Mouse (Mus musculus) thymus, postnatal 25 days (tissue): ENCODE measurements around the gene Gm45140.
"Not testable (repeated sequence)": the region's sequence is repeated elsewhere in the genome, so short reads cannot be mapped to it uniquely, and the experiment has no call there.

Source experiments
- DNase-seq: peaks from one replicate; pipeline ENCODE4 v3.0.0; 2022

The Gm45140 gene

GRCm38 (mm10) chr6:87774466-87774865 lies 61.1 kb downstream of the Gm45140 start:
- no peak for DNase-seq

DNA sequence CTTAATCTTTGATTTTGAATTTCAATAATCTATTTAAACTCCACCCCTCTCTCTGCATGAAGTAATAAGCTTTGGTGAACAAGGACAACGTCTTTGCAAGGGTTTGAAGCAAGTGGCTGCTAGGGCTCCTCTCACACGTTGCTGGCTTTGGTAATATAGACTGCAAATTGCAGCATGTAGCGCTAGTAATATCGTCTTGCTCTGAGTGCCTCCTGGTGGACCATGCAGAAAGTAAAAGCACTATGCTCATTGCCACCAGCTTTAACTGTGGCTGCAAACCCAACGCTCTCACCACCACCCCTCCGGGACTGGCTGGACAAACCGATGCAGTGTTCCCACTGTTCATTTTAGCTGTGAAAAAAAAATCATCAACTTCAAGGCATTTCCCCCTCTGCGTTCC lies 65.0 kb downstream of the Gm45140 start:
- no peak for DNase-seq

DNA sequence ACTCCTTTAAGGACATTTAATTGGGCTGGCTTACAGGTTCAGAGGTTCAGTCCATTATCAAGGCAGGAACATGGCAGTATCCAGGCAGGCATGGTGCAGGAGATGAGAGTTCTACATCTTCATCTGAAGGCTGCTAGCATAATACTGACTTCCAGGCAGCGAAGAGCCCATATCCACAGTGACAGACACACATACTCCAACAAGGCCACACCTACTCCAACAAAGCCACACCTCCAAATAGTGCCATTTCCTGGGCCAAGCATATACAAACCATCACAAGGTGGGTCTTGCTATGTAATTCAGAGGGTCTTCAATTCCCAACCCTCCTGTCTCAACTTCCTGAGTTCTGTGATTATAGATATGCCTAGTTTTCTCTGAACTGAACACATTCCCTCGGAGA lies 71.3 kb downstream of the Gm45140 start:
- not testable (repeated sequence) for DNase-seq

DNA sequence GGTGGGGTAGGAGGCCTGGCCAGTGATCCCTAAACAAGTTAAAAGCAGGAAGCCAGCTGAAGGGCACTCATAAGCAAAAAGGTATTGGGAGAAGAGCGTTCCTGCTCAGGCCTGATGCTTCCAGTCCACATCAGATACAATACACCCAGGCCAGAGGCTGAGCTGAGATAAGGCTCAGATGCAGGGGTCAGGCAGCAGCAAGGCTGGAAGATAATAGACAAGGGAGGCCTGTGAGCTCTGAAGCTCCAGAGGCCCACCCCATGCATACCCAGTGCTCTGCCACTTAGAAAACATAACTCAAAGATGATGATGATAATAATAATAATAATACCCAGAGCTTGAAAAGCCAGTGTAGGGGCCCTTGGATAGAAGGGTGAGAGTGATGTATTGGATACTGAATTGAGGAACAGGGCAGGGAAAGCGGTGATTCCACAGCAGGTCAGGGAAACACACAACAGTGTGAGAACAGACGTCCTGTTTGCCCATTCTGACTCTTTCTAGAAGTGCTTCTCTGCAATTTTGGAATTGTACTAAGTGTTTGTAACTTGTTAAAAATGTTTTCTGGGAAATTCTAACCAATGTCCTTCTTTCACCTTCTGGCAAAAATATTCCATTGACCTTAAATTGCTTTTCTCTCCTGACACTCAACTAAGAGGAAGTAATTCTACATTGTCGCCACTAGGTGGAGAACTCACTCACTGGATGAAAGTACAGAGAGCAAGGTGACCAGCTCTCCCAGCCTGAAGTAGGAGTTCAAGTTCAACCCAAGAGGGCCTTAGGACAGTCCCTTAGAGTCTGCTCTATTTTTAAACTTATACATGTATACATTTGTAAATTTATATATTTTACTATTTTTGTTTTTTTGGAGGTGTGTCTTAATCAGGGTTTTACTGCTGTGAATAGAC lies 72.0 kb downstream of the Gm45140 start:
- DNase-seq = no peak

DNA sequence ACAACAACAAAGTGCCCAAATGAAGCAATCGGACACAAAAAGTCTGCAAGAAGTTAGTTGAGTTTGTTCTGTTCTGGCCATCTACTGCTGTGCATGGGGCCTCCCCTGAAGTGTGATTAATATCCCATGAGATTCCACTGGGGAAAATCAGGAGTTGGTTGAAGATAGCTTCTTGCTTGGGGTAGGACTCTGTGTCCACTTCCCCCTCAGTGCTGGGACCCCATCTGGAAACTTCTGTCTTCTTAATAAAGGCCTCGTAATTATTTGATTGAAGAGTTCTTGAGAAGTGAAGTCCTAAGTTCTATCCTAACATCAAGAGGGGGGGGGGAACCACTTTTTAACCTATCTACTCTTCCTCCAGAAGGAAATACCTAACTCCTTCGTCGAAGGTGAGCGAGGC lies 73.4 kb downstream of the Gm45140 start:
- DNase-seq = no peak

- no peak for DNase-seq
Measured at GRCm38 (mm10) chr6:87759850-87760249, 75.7 kb downstream of the Gm45140 start.

GRCm38 (mm10) chr6:87759404-87759803 lies 76.2 kb downstream of the Gm45140 start:
- DNase-seq = no peak

- no peak for DNase-seq
Measured at GRCm38 (mm10) chr6:87756896-87757295, 78.7 kb downstream of the Gm45140 start.

DNA sequence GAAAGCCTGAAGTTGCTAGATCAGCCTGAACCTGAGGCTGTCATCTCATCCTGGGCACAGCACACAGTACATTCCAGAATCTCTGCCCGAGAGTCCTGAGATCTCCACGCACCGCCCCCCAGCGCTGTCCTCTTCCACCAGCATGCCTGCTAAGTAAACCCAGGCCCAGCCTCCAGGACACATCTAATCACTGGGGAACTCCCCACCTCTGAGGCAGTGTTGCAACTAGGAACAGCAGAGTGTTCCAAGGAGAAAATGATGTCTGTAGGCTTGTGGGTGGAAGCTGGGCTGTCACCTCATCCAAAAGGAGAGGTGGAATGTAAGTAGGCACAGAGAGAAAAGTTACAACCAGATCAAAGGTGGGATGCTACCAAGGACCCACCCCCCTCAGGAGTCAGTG lies 80.4 kb downstream of the Gm45140 start:
- no peak for DNase-seq

DNA sequence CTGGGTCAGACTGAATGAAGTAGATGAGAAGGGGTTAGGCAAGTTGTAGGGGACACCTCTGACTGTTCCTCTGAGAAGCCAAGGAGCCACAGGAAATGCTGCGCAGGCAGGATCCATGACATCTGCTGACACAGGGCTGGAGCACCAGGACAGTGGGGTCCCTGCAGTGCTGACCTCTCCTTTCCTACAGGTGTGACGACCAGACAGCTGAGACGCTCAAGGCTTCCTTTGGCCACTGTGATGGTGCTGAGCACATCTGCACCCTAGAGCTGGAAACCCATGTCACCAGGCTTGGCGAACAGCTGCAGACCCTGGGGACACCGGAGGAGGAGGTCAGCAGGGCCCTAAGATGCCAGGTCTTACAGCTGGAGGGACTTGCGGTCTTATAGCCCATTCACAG lies 84.0 kb downstream of the Gm45140 start:
- no peak for DNase-seq

GRCm38 (mm10) chr6:87750184-87750910 lies 85.2 kb downstream of the Gm45140 start:
- DNase-seq = no peak

GRCm38 (mm10) chr6:87748531-87748930 lies 87.1 kb downstream of the Gm45140 start:
- DNase-seq = no peak

- DNase-seq = no peak
Measured at GRCm38 (mm10) chr6:87748078-87748477, 87.5 kb downstream of the Gm45140 start.

GRCm38 (mm10) chr6:87746849-87747248 lies 88.7 kb downstream of the Gm45140 start:
- DNase-seq = no peak

- no peak for DNase-seq
Measured at GRCm38 (mm10) chr6:87746059-87746458, 89.5 kb downstream of the Gm45140 start.

GRCm38 (mm10) chr6:87745301-87745700 lies 90.3 kb downstream of the Gm45140 start:
- no peak for DNase-seq

DNA sequence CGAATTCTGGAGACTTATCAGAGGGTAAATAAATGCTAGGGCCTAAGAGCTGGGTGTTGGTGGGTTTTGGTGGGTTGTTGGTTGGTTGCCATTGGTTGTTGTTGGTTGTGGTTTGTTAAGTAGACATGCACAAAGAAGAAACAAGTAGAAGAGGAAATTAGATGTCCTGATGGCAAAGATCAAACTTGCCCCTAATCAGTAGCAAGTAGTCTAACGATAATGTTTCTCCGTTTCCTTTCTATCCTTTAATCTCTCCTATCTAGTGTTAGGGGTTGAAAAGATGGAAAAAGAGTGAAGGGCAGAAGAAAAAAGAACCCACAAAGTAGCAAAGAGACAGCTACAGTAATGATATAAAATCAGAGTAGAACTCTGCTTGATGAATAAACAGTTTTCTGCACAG lies 91.0 kb downstream of the Gm45140 start:
- no peak for DNase-seq

DNA sequence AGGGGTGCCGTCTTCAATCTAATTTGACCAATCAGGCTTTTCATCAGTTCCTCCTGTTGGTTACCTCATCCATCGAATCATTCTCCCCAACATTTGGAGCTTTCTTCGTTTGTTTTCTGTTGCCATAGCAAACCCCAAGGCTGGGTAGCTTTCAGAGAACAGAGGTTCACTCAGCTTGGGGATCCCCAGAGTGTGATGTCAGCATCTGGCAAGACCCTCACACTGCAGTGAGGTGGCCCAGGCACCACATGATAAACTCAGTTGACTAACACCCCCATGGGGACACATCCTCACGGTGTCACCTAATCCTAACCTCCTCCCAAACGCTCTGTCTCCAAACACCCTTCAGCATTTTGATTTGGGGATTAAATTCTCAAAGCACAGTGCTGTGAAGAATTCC lies 92.3 kb downstream of the Gm45140 start:
- DNase-seq = no peak

GRCm38 (mm10) chr6:87742804-87743203 lies 92.8 kb downstream of the Gm45140 start:
- no peak for DNase-seq

GRCm38 (mm10) chr6:87741978-87742377 lies 93.6 kb downstream of the Gm45140 start:
- no peak for DNase-seq

DNA sequence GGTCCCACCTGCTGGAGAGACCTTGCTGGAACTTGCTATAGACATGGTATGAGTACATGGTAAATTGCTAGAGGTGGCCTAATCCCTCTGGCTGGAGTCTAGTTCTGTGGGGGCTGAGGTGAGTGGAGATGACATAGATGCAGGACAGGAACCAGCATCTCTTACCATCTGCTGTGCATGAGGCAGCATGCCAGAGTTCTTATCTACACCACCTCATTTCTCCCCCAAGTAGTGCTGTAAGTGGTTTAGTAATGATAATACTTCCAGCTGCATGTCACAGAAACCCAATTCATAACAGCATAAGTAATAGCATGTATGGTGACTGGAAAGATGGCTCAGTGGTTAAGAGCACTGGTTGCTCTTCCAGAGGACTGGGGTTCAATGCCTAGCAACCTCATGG lies 95.1 kb downstream of the Gm45140 start:
- no peak for DNase-seq

- no peak for DNase-seq
Measured at GRCm38 (mm10) chr6:87739898-87740297, 95.7 kb downstream of the Gm45140 start.
